Mouse (Mus musculus) midbrain, postnatal 0 days (tissue): ENCODE results near the gene Ccser1. TPM values are rescaled to one million over a fixed set of nuclear protein-coding genes. Genes with fewer than 3 reads are reported as not detected.

ENCODE experiments used
- ATAC-seq: fragments of 200-750 bp; cut with Nextera tagmentation; 2 replicates; pipeline ENCODE4 v1.8.0; 2017; ENCODE audit warnings: moderate number of reproducible peaks, mild to moderate bottlenecking, moderate TSS enrichment, moderate library complexity; ENCODE audit not compliant: low FRiP score
- DNase-seq: peaks from one replicate; pipeline ENCODE4 v3.0.0-alpha.2; 2015; ENCODE audit warnings: low spot score
- H3K27ac ChIP-seq: fragments of 300-500 bp; sonication (generic); 2 replicates; pipeline ENCODE4 v1.5.1; 2014; ENCODE audit warnings: low read depth, mild to moderate bottlenecking, low read length, mixed read lengths
- H3K27me3 ChIP-seq: fragments of 300-500 bp; sonication (generic); 2 replicates; pipeline ENCODE4 v1.6.1; 2014; ENCODE audit warnings: low read length, control low read depth, mixed read lengths; ENCODE audit not compliant: insufficient read depth
- H3K36me3 ChIP-seq: fragments of 300-500 bp; sonication (generic); 2 replicates; pipeline ENCODE4 v1.6.1; 2014; ENCODE audit warnings: low read length, control low read depth, mixed read lengths; ENCODE audit not compliant: insufficient read depth
- H3K4me1 ChIP-seq: fragments of 300-500 bp; sonication (generic); 2 replicates; pipeline ENCODE4 v1.6.1; 2014; ENCODE audit warnings: mild to moderate bottlenecking, control low read depth, antibody characterized with exemption, low read length, mixed read lengths; ENCODE audit not compliant: insufficient read depth
- H3K4me2 ChIP-seq: fragments of 300-500 bp; sonication (generic); 2 replicates; pipeline ENCODE4 v1.6.1; 2014; ENCODE audit warnings: low read depth, mild to moderate bottlenecking, low read length, mixed read lengths; ENCODE audit not compliant: poor library complexity, severe bottlenecking
- H3K4me3 ChIP-seq: fragments of 300-500 bp; sonication (generic); 2 replicates; pipeline ENCODE4 v1.5.1; 2014; ENCODE audit warnings: low read depth, mild to moderate bottlenecking, low read length, moderate library complexity
- H3K9ac ChIP-seq: fragments of 300-500 bp; sonication (generic); replicated peaks from 2 replicates; pipeline ENCODE4 v1.6.1; 2014; ENCODE audit warnings: mild to moderate bottlenecking, low read length, moderate library complexity, mixed read lengths; ENCODE audit not compliant: poor library complexity, severe bottlenecking
- H3K9me3 ChIP-seq: fragments of 300-500 bp; sonication (generic); 2 replicates; pipeline ENCODE4 v1.6.1; 2016; ENCODE audit warnings: low read length, control low read depth
- CTCF ChIP-seq: IDR thresholded peaks from 2 replicates; pipeline ENCODE4 v1.5.1; 2016; ENCODE audit warnings: antibody characterized with exemption, mild to moderate bottlenecking
- WGBS: fragments of 180-500 bp; shearing (Covaris S2); extraction: QIAGEN DNeasy Blood & Tissue Kit; methylation state at CpG from one replicate; pipeline ENCODE4 v1.1.7; 2014; 5-methylcytosine and 5-hydroxymethylcytosine counted together
- polyA plus RNA-seq: library from polyadenylated mRNA; unstranded; fragments of >200 nt; fragmentation: Nextera tagmentation; extraction: Ambion mirVana; gene quantifications from 2 replicates; pipeline ENCODE4 v1.2.1, GENCODE M21; 2015
- total RNA-seq: library from RNA; depleted of rRNA; stranded (reverse); fragments of >200 nt; gene quantifications from 2 replicates; pipeline ENCODE4 v1.2.3, GENCODE M21; 2014

Gene Ccser1
- total and polyA plus RNA-seq, 2 experiments from 2014 or later = 13.9 to 51.4 TPM

DNA sequence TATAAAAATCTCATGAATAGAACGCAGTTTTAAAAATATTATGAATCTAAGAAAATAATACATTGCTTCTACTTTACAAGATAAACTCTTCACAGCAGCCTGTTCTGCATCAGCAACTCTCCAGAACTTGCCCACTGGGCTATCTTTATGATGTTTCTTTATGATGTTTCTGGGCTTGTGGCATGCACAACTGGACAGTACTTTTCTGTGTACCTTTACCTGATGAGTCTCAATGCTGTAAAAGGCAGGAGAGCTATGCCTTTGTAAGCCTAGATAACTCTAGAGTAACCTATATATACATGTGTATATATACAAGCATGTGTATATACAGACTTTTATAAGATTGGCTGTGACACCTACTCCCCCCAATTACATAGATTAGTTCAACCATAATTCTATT lies 1084.4 kb downstream of the Ccser1 start:
- Histone ChIP-seq H3K27me3 (no peaks in the 10 kb centered on the region), H3K9me3 (no peaks in the 10 kb centered on the region), H3K36me3 (no peaks in the 10 kb centered on the region), H3K4me2 (no peak overlapping the region), H3K4me3 (no peak overlapping the region), H3K27ac (no peak overlapping the region), H3K9ac (no peak overlapping the region), H3K4me1 (no peaks in the 10 kb centered on the region)
- no peak for ATAC-seq
- WGBS = 87% methylated on average over 1 of the region's 1 CpGs
- no peak for DNase-seq
- no peak for TF ChIP-seq CTCF

- WGBS = 34% methylated on average over 3 of the region's 3 CpGs
- ATAC-seq = no peak
- H3K9me3 ChIP-seq = no peaks in the 10 kb centered on the region
These were observed 1101.1 kb downstream of the Ccser1 start for GRCm38 (mm10) chr6:62281256-62281655.

DNA sequence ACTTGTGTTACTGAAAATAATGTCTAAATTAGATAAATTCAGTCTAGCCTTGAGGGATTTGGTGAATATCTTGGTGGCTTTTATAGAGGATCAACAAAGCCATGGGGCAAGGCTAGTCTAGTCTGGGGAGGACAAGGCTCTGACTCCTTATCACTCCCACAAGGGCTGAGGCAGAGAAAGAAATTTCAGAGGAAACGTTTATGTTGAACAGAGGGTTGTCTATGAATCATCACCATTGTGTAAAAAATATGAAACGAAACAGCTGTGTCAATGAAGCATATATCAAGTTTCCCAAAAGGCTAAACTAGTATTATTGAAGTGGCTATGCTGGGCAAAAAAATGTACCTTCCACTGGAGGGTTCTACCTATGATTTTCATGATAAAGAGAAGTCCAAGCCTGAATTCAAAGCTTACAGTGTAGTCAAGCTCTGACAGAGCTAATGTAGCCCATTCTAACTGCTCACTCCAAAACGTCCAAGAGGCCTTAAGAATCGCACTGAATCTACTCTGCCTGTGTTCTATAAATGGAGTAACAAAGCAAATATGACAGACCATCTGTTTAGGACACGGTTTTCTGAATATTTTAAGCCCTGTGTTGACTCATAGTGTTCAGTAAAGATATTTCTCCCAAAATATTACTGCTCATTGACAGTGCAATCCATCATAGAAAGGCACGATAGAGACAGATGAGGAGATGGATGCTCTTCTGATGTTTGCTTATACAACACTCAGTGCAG lies 1121.6 kb downstream of the Ccser1 start:
- TF ChIP-seq CTCF = no peak
- no peak for ATAC-seq
- WGBS = 79% methylated on average over 6 of the region's 6 CpGs
- no peak overlapping the region for H3K9ac ChIP-seq
- H3K36me3 ChIP-seq = no peaks in the 10 kb centered on the region
- H3K27ac ChIP-seq = no peak overlapping the region
- no peaks in the 10 kb centered on the region for H3K27me3 ChIP-seq
- H3K4me1 ChIP-seq = no peaks in the 10 kb centered on the region
- H3K4me3 ChIP-seq = no peak overlapping the region
- no peaks in the 10 kb centered on the region for H3K9me3 ChIP-seq
- DNase-seq = no peak
- H3K4me2 ChIP-seq = no peak overlapping the region

More at GRCm38 (mm10) chr6:62281256-62281655, 1101.1 kb downstream of the Ccser1 start:
- H3K4me1 ChIP-seq = no peaks in the 10 kb centered on the region
- H3K9ac ChIP-seq = no peak overlapping the region
- TF ChIP-seq CTCF = no peak
- no peaks in the 10 kb centered on the region for H3K27me3 ChIP-seq
- H3K36me3 ChIP-seq = no peaks in the 10 kb centered on the region
- no peak for DNase-seq
- H3K27ac ChIP-seq = no peak overlapping the region
- no peak overlapping the region for H3K4me3 ChIP-seq
- H3K4me2 ChIP-seq = no peak overlapping the region

- Histone ChIP-seq H3K9me3 (no peaks in the 10 kb centered on the region), H3K4me3 (no peak overlapping the region), H3K4me1 (no peaks in the 10 kb centered on the region), H3K4me2 (no peak overlapping the region), H3K27ac (no peak overlapping the region), H3K9ac (no peak overlapping the region), H3K27me3 (no peaks in the 10 kb centered on the region), H3K36me3 (no peaks in the 10 kb centered on the region)
- no peak for TF ChIP-seq CTCF
- ATAC-seq = no peak
- WGBS = 85% methylated on average over 3 of the region's 3 CpGs
- no peak for DNase-seq
These were observed 1138.5 kb downstream of the Ccser1 start for GRCm38 (mm10) chr6:62318627-62319026.

GRCm38 (mm10) chr6:62340319-62340718 lies 1160.2 kb downstream of the Ccser1 start:
- Histone ChIP-seq H3K27me3 (no peaks in the 10 kb centered on the region), H3K9ac (no peak overlapping the region), H3K4me1 (no peaks in the 10 kb centered on the region), H3K4me3 (no peak overlapping the region), H3K36me3 (no peaks in the 10 kb centered on the region), H3K27ac (no peak overlapping the region), H3K4me2 (no peak overlapping the region), H3K9me3 (no peaks in the 10 kb centered on the region)
- WGBS = 68% methylated on average over 3 of the region's 3 CpGs
- DNase-seq (peak; percentile 10), ATAC-seq (no peak)
- no peak for TF ChIP-seq CTCF

GRCm38 (mm10) chr6:62367802-62368201 lies 1187.7 kb downstream of the Ccser1 start:
- Histone ChIP-seq H3K27ac (no peak overlapping the region), H3K4me3 (no peak overlapping the region), H3K4me2 (no peak overlapping the region), H3K4me1 (no peaks in the 10 kb centered on the region), H3K9me3 (no peaks in the 10 kb centered on the region), H3K36me3 (no peaks in the 10 kb centered on the region), H3K9ac (no peak overlapping the region), H3K27me3 (no peaks in the 10 kb centered on the region)
- DNase-seq = no peak
- no peak for ATAC-seq
- WGBS = 89% methylated on average over 2 of the region's 2 CpGs
- TF ChIP-seq CTCF = no peak
